ENCODE assay signal across 10 mouse cellular contexts in genomic region chr6:38871051-38871450, GRCm38 (mm10). TPM values are rescaled to one million over a fixed set of nuclear protein-coding genes. Genes with fewer than 3 reads are reported as not detected.
DNase-seq lines count a peak whose midpoint lies in the region; ATAC-seq and TF ChIP-seq lines count a peak whose summit lies in the region.
"Had no signal": no experiment of that assay in that cellular context is flagged by ENCODE, and none has a peak within 500 bp of the region (broad histone marks: within the 10 kb centered on the region; RNA-seq: fewer than 3 reads in every experiment).

No protein-coding gene starts in this region.

- TF ChIP-seq CTCF in thymus, adult 2 months (IDR thresholded peaks at IDR 0.05; ENCODE audit: borderline replicate concordance, control insufficient read depth, extremely low read depth, insufficient read depth, low read length, poor library complexity) = no peak

- H3K4me3 ChIP-seq in kidney, embryonic 16.5 days (ENCODE audit: low read length) = no peak overlapping the region
- no peak overlapping the region for H3K4me3 ChIP-seq in neural tube, embryonic 14.5 days (ENCODE audit: low read depth, low read length)
- no peak overlapping the region for H3K4me3 ChIP-seq in thymus, adult 2 months (ENCODE audit: control insufficient read depth, insufficient read depth, low read length)
- H3K4me3 ChIP-seq: forebrain, embryonic 12.5 days had no signal

- peak; percentile 46 for DNase-seq in kidney, postnatal 10 days
- peak; percentile 63 for DNase-seq in embryo, embryonic 11 days
- DNase-seq in lung, postnatal 14 days = peak; percentile 22
- DNase-seq in thymus, adult 2 months = no peak
- DNase-seq in adrenal gland, adult 8-10 months = no peak
- no peak for DNase-seq in cerebellum, postnatal 14 days

- no peak overlapping the region for H3K9ac ChIP-seq in kidney, embryonic 16.5 days (replicated peaks; ENCODE audit: low read length)
- no peak overlapping the region for H3K9ac ChIP-seq in neural tube, embryonic 14.5 days (replicated peaks; ENCODE audit: low read depth, low read length)

- no peak overlapping the region for H3K4me2 ChIP-seq in kidney, embryonic 16.5 days (replicated peaks; ENCODE audit: low read depth, low read length)
- peak overlapping the region; percentile 16; the same call in 1 of the 2 replicates for H3K4me2 ChIP-seq in neural tube, embryonic 14.5 days (ENCODE audit: low read depth, low read length)

- TF ChIP-seq POLR2A in thymus, adult 2 months (IDR thresholded peaks at IDR 0.05; ENCODE audit: control insufficient read depth, extremely low read depth, insufficient read depth, low read length, poor library complexity) = no peak

- no peaks in the 10 kb centered on the region for H3K27me3 ChIP-seq in kidney, embryonic 16.5 days (ENCODE audit: insufficient read depth, low read length)
- peaks cover 3% of the 10 kb centered on the region; the same call in 1 of the 2 replicates for H3K27me3 ChIP-seq in neural tube, embryonic 14.5 days (ENCODE audit: control insufficient read depth, insufficient read depth, low read length)
- H3K27me3 ChIP-seq in thymus, adult 2 months (ENCODE audit: control insufficient read depth, insufficient read depth, low read length) = no peaks in the 10 kb centered on the region
- H3K27me3 ChIP-seq: forebrain, embryonic 12.5 days had no signal

- no peak for ATAC-seq in kidney, embryonic 16.5 days (ENCODE audit: low FRiP score, low TSS enrichment)
- no peak for ATAC-seq in neural tube, embryonic 14.5 days (ENCODE audit: low read depth)

- no peaks in the 10 kb centered on the region for H3K9me3 ChIP-seq in kidney, embryonic 16.5 days (ENCODE audit: low read length)
- no peaks in the 10 kb centered on the region for H3K9me3 ChIP-seq in neural tube, embryonic 14.5 days (ENCODE audit: control insufficient read depth, low read length)
- H3K9me3 ChIP-seq: forebrain, embryonic 12.5 days; G1E had no signal

- H3K4me1 ChIP-seq in kidney, embryonic 16.5 days (ENCODE audit: insufficient read depth, low read length) = peaks cover 54% of the 10 kb centered on the region
- H3K4me1 ChIP-seq in neural tube, embryonic 14.5 days (ENCODE audit: control insufficient read depth, insufficient read depth, low read length) = peaks cover 46% of the 10 kb centered on the region
- H3K4me1 ChIP-seq in thymus, adult 2 months (replicated peaks; ENCODE audit: control insufficient read depth, insufficient read depth, low read length) = no peaks in the 10 kb centered on the region

- no peaks in the 10 kb centered on the region for H3K36me3 ChIP-seq in kidney, embryonic 16.5 days (ENCODE audit: insufficient read depth, low read length)
- H3K36me3 ChIP-seq in neural tube, embryonic 14.5 days (ENCODE audit: control insufficient read depth, insufficient read depth, low read length) = no peaks in the 10 kb centered on the region
- H3K36me3 ChIP-seq in thymus, adult 2 months (ENCODE audit: control insufficient read depth, insufficient read depth, low read length) = no peaks in the 10 kb centered on the region
- H3K36me3 ChIP-seq: forebrain, embryonic 12.5 days had no signal

- WGBS in kidney, embryonic 16.5 days = 34% methylated on average over 7 of the region's 7 CpGs
- 8% methylated on average over 7 of the region's 7 CpGs for WGBS in neural tube, embryonic 14.5 days
- WGBS in thymus, adult 2 months = 62% methylated on average over 7 of the region's 7 CpGs

- no peak overlapping the region for H3K27ac ChIP-seq in kidney, embryonic 16.5 days (ENCODE audit: low read length)
- H3K27ac ChIP-seq in neural tube, embryonic 14.5 days (ENCODE audit: low read depth, low read length) = no peak overlapping the region
- no peak overlapping the region for H3K27ac ChIP-seq in thymus, adult 2 months (ENCODE audit: control insufficient read depth, insufficient read depth, low read length)
- H3K27ac ChIP-seq: forebrain, embryonic 12.5 days had no signal

RNA-seq across cellular contexts. Expression of gene Tbxas1, which starts 4.2 kb away (rescaled TPM):
- polyA plus RNA-seq in kidney, embryonic 16.5 days (2015; fragmentation: Nextera tagmentation; extraction: Ambion mirVana) = 8.4 and 9.2 TPM in 2 replicates
- polyA plus RNA-seq in neural tube, embryonic 14.5 days (2014; fragmentation: Nextera tagmentation; extraction: Ambion mirVana) = 1.7 and 2.0 TPM in 2 replicates
- polyA plus RNA-seq in thymus, adult 2 months (2012; rRNA removed) = 4.7 and 6.0 TPM in 2 replicates
- total RNA-seq in adrenal gland, adult 8-10 months (2022) = 10 to 100 TPM in 2 of 4 experiments, 1 to 10 TPM in 2; 6.9 to 10.5 (median 9.8) TPM

RNA-seq across cellular contexts. Expression of gene Hipk2, which starts 4.9 kb away (rescaled TPM):
- polyA plus RNA-seq in kidney, embryonic 16.5 days (2015; fragmentation: Nextera tagmentation; extraction: Ambion mirVana) = 28.0 and 32.8 TPM in 2 replicates
- 38.9 and 41.4 TPM in 2 replicates for polyA plus RNA-seq in neural tube, embryonic 14.5 days (2014; fragmentation: Nextera tagmentation; extraction: Ambion mirVana)
- 16.9 and 19.8 TPM in 2 replicates for polyA plus RNA-seq in thymus, adult 2 months (2012; rRNA removed)
- 100 to 1,000 TPM; 143 to 161 (median 151) TPM for total RNA-seq in adrenal gland, adult 8-10 months (2022)

Comparison
In these comparisons a context has a peak if more than half of its experiments do, and no peak if none do; other contexts are left out.
1. DNase-seq: peak in kidney, postnatal 10 days (single experiment), embryo, embryonic 11 days (single experiment) and lung, postnatal 14 days (single experiment); none in thymus, adult 2 months (single experiment), adrenal gland, adult 8-10 months (single experiment) and cerebellum, postnatal 14 days (0 of 2).